Mouse (Mus musculus): ENCODE results near the gene Sell. TPM values are rescaled to one million over a fixed set of nuclear protein-coding genes. Genes with fewer than 3 reads are reported as not detected.

Sell gene
- polyA plus RNA-seq, 1 experiment from 2014 or later = 2.0 TPM

Other genes starting within 250 kb of the Sell start
- gene Scyl3, start 132.9 kb upstream of the Sell start, polyA plus RNA-seq (2015; fragmentation: Nextera tagmentation; extraction: Ambion mirVana) = 9.6 and 11.5 TPM in 2 replicates
- 11.0 and 12.8 TPM in 2 replicates for gene BC055324, start 67.2 kb upstream of the Sell start, polyA plus RNA-seq (2015; fragmentation: Nextera tagmentation; extraction: Ambion mirVana)
- 6.1 and 6.2 TPM in 2 replicates for gene Mettl18, start 67.1 kb upstream of the Sell start, polyA plus RNA-seq (2015; fragmentation: Nextera tagmentation; extraction: Ambion mirVana)
- 2.0 and 2.3 TPM in 2 replicates for gene Sele, start 13.7 kb upstream of the Sell start, polyA plus RNA-seq (2015; fragmentation: Nextera tagmentation; extraction: Ambion mirVana)
- gene Selp, start 53.3 kb downstream of the Sell start, polyA plus RNA-seq (2015; fragmentation: Nextera tagmentation; extraction: Ambion mirVana) = 0.35 and 0.42 TPM in 2 replicates
- gene F5, start 89.9 kb downstream of the Sell start, polyA plus RNA-seq (2015; fragmentation: Nextera tagmentation; extraction: Ambion mirVana) = 0.31 and 0.34 TPM in 2 replicates
- gene Slc19a2, start 187.1 kb downstream of the Sell start, polyA plus RNA-seq (2015; fragmentation: Nextera tagmentation; extraction: Ambion mirVana) = 6.2 and 7.5 TPM in 2 replicates
- 10.4 TPM in 2 replicates for gene Ccdc181, start 213.6 kb downstream of the Sell start, polyA plus RNA-seq (2015; fragmentation: Nextera tagmentation; extraction: Ambion mirVana)
- gene Nme7, start 242.1 kb downstream of the Sell start, polyA plus RNA-seq (2015; fragmentation: Nextera tagmentation; extraction: Ambion mirVana) = 16.1 and 19.4 TPM in 2 replicates
- 26.1 and 27.2 TPM in 2 replicates for gene Blzf1, start 245.5 kb downstream of the Sell start, polyA plus RNA-seq (2015; fragmentation: Nextera tagmentation; extraction: Ambion mirVana)